Mouse (Mus musculus): ENCODE measurements around the gene 2310011J03Rik. TPM values are rescaled to one million over a fixed set of nuclear protein-coding genes. Genes with fewer than 3 reads are reported as not detected.

Gene 2310011J03Rik
- polyA plus RNA-seq (2015; fragmentation: Illumina TruSeq; extraction: RNeasy Lipid Tissue Mini Kit (QIAGEN cat#74804); ENCODE audit: insufficient read depth, low read depth, low replicate concordance) = 7.9 TPM

DNA sequence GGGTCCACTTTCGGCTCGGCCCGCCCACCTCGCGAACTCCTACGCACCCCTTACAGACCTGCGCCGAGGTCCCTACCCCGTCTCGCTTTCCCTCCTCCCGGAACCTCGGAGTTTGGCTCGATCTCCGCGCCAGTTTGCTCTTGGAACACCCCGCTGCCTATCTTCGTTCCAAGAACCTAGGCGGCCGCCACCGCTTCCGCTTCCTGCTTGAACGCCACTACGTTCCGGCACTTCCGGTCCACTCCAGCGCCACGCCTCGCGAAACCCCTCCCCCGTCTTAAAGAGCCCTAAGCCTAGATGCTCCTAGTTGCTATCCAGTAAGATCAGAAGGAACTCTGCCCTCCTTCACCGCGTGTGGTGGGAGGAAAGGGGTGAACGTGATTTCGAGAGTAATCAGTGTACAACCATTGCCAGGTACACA is at the start of gene 2310011J03Rik:
Gene 2310011J03Rik, minus strand, starts transcription at position 198 of the 421 bp plus-strand sequence.

DNA sequence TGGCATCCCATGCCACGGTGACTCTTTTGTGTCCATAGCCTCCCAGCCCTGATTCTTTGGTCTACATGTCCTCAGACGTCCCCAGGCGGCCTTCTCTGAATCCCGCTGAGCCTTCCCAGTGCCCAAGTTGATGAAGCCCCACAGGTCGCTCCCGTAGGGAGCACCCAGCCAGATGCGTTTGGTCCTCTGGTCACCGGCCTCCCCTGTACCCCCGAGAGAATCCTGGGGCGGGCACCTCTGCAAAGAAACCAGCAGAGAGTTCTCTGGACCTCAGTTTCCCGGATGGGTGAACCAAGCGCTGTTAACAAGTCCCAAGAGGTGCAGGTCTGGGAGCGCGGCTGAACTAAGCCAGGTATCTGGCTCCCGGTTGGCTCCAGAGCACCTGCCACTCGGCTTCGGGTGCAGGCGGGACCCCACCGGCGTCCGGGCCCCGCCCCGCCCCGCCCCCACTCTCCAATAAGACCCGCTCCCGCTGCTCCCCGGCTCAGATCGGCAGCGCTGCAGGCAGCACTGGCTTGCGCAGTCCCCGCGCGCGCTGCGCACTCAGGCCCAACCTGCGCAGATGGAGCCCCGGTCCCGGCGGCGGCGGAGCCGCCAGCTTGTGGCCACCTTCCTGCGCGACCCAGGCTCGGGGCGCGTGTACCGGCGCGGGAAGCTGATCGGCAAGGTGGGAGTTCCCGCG is 35.8 kb upstream of the 2310011J03Rik start, which contains the start of gene Plk5:
Gene Plk5, plus strand, starts transcription at position 459 of the 682 bp plus-strand sequence.

DNA sequence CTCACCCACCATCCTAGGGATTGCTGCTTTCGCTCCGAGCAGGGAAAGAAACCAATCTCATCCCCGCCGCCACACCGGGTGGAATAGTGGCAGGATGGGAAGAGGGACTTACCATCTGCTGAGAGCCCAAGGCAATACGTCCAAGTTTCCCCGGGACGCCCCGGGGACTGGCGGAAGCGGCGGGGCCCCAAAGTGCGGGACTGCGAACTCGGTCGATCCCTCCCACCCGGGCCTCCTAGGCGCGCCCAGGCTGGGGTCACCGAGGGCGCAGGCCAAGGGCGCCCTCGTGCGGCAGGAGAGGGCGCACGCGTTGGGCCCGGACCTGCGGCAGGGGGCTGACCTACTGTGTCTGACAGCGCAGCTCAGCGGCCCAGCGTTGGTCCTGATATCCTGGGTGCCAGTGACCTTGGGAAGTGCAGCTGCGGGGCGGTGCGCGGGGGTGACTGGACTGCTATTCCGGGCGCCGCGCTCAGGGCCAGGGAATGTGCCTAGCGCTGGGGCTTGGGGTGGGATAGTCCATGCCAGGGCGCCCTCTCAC is 28.0 kb upstream of the 2310011J03Rik start, which contains the start of gene Adamtsl5:
Gene Adamtsl5, minus strand, starts transcription at position 169 of the 538 bp plus-strand sequence.

DNA sequence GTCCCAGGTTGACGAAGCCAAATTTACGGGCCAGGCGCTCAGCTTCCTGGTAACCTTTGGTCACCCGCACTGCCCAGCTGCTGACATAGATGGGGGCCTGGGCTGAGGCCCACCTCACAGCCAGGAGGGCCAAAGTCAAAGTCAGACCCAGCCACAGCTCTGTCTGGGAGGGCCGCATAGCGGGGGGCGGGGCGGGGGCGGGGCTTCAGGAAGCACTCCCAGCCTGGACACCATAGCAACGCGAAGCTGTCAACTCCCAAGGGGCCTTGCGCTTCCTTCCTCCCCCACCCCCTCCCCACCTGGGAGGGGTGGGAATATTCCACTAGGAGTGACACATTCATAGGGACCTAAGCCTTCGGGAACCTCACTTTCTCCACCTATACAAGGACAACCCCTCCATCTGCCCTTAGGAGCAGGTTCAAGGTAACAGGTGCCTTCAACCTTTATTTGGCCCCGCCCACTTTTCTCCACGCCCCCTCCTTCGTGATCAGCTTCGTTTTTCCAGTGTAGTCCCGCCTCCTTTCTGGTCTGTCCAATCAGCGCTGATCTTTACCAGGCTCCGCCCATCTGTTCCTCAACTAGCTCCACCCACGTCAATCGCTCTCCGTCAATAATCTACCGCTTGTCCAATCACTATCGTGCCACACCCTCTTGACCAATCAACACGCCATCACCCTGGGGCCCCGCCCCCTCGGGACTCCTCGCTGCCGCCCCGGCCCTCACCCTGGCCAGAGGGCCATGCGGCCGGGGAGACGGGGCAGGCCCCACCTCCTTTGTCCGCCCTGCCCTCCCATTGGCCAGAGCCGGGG is 9.1 kb upstream of the 2310011J03Rik start, which contains the start of the genes Pcsk4 and Reep6:
Gene Pcsk4, minus strand, starts transcription at position 226 of the 809 bp plus-strand sequence.
Gene Reep6, plus strand, starts transcription at position 681 of the 809 bp plus-strand sequence.

DNA sequence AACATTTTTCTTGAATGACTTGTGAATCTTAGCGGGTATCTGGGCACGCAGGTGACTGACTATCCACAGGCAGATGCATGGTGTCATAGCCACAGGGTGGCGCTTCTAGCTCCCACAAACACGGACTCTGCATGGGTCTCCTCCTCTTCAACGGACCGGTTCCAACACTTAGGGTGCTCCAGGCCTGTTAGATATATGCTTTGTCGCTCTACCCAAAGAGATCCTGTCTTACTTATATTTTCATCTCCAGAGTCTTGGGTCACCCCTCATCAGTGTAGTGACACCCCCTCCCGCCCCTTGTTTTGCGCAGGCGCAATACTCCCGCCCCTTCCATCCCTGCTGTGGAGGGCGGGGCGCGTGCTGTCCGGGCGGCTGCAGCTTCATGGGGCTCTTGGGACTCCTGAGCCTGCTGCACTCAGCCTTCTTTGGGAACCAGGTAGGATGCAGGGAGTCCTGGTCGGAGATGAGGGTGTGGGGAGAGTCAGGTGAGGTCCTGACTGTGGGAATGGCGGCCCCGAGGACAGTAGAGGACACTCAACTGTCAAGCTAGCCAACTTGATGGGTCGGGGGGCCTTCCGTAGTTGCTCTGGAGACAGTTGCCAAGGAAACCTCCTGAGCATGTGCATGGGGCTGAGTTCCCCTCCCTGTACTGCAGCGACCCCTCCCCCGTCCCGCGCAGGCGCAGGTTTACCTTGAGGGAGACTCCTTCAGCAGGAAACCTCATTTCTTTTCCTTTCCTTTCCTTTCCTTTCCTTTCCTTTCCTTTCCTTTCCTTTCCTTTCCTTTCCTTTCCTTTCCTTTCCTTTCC is 24.5 kb downstream of the 2310011J03Rik start, which contains the start of gene Apc2:
Gene Apc2, plus strand, starts transcription at position 360 of the 808 bp plus-strand sequence.

DNA sequence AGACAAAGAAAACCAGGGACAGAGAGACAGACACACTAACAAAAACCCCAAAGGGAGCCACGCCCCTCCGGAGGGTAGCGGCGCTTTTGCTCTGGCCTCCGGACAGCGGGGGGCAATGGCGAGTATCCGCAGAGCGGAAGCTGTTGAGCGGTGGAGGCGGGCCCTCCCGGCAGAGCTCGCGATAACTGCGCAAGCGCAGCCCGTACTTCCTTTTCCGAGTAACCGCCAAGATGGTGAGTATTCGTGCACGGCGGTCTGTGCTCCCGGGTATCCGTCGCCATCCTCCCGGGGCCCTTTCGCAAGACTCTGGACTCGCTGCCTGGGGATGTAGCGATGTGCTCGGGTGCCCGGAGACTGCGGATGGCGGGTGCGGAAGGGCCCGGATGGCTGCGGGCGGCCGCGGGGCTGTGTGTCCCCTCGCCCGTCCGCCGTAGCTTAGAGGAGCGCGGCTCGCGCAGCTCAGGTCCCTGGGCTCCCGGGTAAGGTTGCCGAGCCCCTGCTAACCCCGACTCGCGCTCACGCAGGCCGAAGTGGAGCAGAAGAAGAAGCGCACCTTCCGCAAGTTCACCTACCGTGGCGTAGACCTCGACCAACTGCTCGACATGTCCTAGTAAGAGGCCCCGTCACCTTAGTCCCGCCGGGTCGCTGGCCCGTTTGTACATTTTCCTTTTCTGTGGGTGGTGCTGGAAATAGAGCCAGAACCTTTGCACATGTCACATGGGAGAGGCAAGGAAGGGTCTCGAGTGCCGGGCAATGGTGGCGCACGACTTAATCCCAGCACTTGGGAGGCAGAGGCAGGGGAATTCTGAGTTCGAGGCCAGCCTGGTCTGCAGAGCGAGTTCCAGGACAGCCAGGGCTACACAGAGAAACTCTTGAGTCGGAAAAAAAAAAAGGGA is 27.8 kb downstream of the 2310011J03Rik start, which contains the start of gene Rps15:
Gene Rps15, plus strand, starts transcription at position 203 of the 896 bp plus-strand sequence.

Other genes with a start within 250 kb of the 2310011J03Rik start
- 6.5 TPM for gene Sbno2, start 215.0 kb downstream of the 2310011J03Rik start, polyA plus RNA-seq (2015; fragmentation: Illumina TruSeq; extraction: RNeasy Lipid Tissue Mini Kit (QIAGEN cat#74804); ENCODE audit: insufficient read depth, low read depth, low replicate concordance)
- gene Stk11, start 204.7 kb downstream of the 2310011J03Rik start, polyA plus RNA-seq (2015; fragmentation: Illumina TruSeq; extraction: RNeasy Lipid Tissue Mini Kit (QIAGEN cat#74804); ENCODE audit: insufficient read depth, low read depth, low replicate concordance) = 77.4 TPM
- gene Atp5d, start 181.9 kb downstream of the 2310011J03Rik start, polyA plus RNA-seq (2015; fragmentation: Illumina TruSeq; extraction: RNeasy Lipid Tissue Mini Kit (QIAGEN cat#74804); ENCODE audit: insufficient read depth, low read depth, low replicate concordance) = 84.2 TPM
- 5.9 TPM for gene Cbarp, start 179.7 kb downstream of the 2310011J03Rik start, polyA plus RNA-seq (2015; fragmentation: Illumina TruSeq; extraction: RNeasy Lipid Tissue Mini Kit (QIAGEN cat#74804); ENCODE audit: insufficient read depth, low read depth, low replicate concordance)
- gene Midn, start 172.3 kb downstream of the 2310011J03Rik start, polyA plus RNA-seq (2015; fragmentation: Illumina TruSeq; extraction: RNeasy Lipid Tissue Mini Kit (QIAGEN cat#74804); ENCODE audit: insufficient read depth, low read depth, low replicate concordance) = 10.8 TPM
- 33.4 TPM for gene Cirbp, start 154.6 kb downstream of the 2310011J03Rik start, polyA plus RNA-seq (2015; fragmentation: Illumina TruSeq; extraction: RNeasy Lipid Tissue Mini Kit (QIAGEN cat#74804); ENCODE audit: insufficient read depth, low read depth, low replicate concordance)
- gene 1600002K03Rik, start 147.6 kb downstream of the 2310011J03Rik start, polyA plus RNA-seq (2015; fragmentation: Illumina TruSeq; extraction: RNeasy Lipid Tissue Mini Kit (QIAGEN cat#74804); ENCODE audit: insufficient read depth, low read depth, low replicate concordance) = 7.2 TPM
- 0.50 TPM for gene Efna2, start 141.1 kb downstream of the 2310011J03Rik start, polyA plus RNA-seq (2015; fragmentation: Illumina TruSeq; extraction: RNeasy Lipid Tissue Mini Kit (QIAGEN cat#74804); ENCODE audit: insufficient read depth, low read depth, low replicate concordance)
- 16.2 TPM for gene Mum1, start 94.1 kb downstream of the 2310011J03Rik start, polyA plus RNA-seq (2015; fragmentation: Illumina TruSeq; extraction: RNeasy Lipid Tissue Mini Kit (QIAGEN cat#74804); ENCODE audit: insufficient read depth, low read depth, low replicate concordance)
- gene Ndufs7, start 71.4 kb downstream of the 2310011J03Rik start, polyA plus RNA-seq (2015; fragmentation: Illumina TruSeq; extraction: RNeasy Lipid Tissue Mini Kit (QIAGEN cat#74804); ENCODE audit: insufficient read depth, low read depth, low replicate concordance) = 67.2 TPM
- 101 TPM for gene Gamt, start 59.5 kb downstream of the 2310011J03Rik start, polyA plus RNA-seq (2015; fragmentation: Illumina TruSeq; extraction: RNeasy Lipid Tissue Mini Kit (QIAGEN cat#74804); ENCODE audit: insufficient read depth, low read depth, low replicate concordance)
- 25.5 TPM for gene Dazap1, start 59.1 kb downstream of the 2310011J03Rik start, polyA plus RNA-seq (2015; fragmentation: Illumina TruSeq; extraction: RNeasy Lipid Tissue Mini Kit (QIAGEN cat#74804); ENCODE audit: insufficient read depth, low read depth, low replicate concordance)
- 1,054 TPM for gene Rps15, start 28.1 kb downstream of the 2310011J03Rik start, polyA plus RNA-seq (2015; fragmentation: Illumina TruSeq; extraction: RNeasy Lipid Tissue Mini Kit (QIAGEN cat#74804); ENCODE audit: insufficient read depth, low read depth, low replicate concordance)
- gene Apc2, start 24.6 kb downstream of the 2310011J03Rik start, polyA plus RNA-seq (2015; fragmentation: Illumina TruSeq; extraction: RNeasy Lipid Tissue Mini Kit (QIAGEN cat#74804); ENCODE audit: insufficient read depth, low read depth, low replicate concordance) = 0.26 TPM
- 7.0 TPM for gene Pcsk4, start 9.0 kb upstream of the 2310011J03Rik start, polyA plus RNA-seq (2015; fragmentation: Illumina TruSeq; extraction: RNeasy Lipid Tissue Mini Kit (QIAGEN cat#74804); ENCODE audit: insufficient read depth, low read depth, low replicate concordance)
- 6.4 TPM for gene Reep6, start 9.4 kb upstream of the 2310011J03Rik start, polyA plus RNA-seq (2015; fragmentation: Illumina TruSeq; extraction: RNeasy Lipid Tissue Mini Kit (QIAGEN cat#74804); ENCODE audit: insufficient read depth, low read depth, low replicate concordance)
- gene Adamtsl5, start 27.9 kb upstream of the 2310011J03Rik start, polyA plus RNA-seq (2015; fragmentation: Illumina TruSeq; extraction: RNeasy Lipid Tissue Mini Kit (QIAGEN cat#74804); ENCODE audit: insufficient read depth, low read depth, low replicate concordance) = 5.9 TPM
- 0.61 TPM for gene Plk5, start 35.9 kb upstream of the 2310011J03Rik start, polyA plus RNA-seq (2015; fragmentation: Illumina TruSeq; extraction: RNeasy Lipid Tissue Mini Kit (QIAGEN cat#74804); ENCODE audit: insufficient read depth, low read depth, low replicate concordance)
- gene Mex3d, start 67.1 kb upstream of the 2310011J03Rik start, polyA plus RNA-seq (2015; fragmentation: Illumina TruSeq; extraction: RNeasy Lipid Tissue Mini Kit (QIAGEN cat#74804); ENCODE audit: insufficient read depth, low read depth, low replicate concordance) = 1.3 TPM
- gene Mbd3, start 79.0 kb upstream of the 2310011J03Rik start, polyA plus RNA-seq (2015; fragmentation: Illumina TruSeq; extraction: RNeasy Lipid Tissue Mini Kit (QIAGEN cat#74804); ENCODE audit: insufficient read depth, low read depth, low replicate concordance) = 25.4 TPM
- gene Uqcr11, start 86.3 kb upstream of the 2310011J03Rik start, polyA plus RNA-seq (2015; fragmentation: Illumina TruSeq; extraction: RNeasy Lipid Tissue Mini Kit (QIAGEN cat#74804); ENCODE audit: insufficient read depth, low read depth, low replicate concordance) = 156 TPM
- gene Tcf3, start 113.1 kb upstream of the 2310011J03Rik start, polyA plus RNA-seq (2015; fragmentation: Illumina TruSeq; extraction: RNeasy Lipid Tissue Mini Kit (QIAGEN cat#74804); ENCODE audit: insufficient read depth, low read depth, low replicate concordance) = 9.6 TPM
- gene Onecut3, start 174.3 kb upstream of the 2310011J03Rik start, polyA plus RNA-seq (2015; fragmentation: Illumina TruSeq; extraction: RNeasy Lipid Tissue Mini Kit (QIAGEN cat#74804); ENCODE audit: insufficient read depth, low read depth, low replicate concordance) = not detected
- not detected for gene Atp8b3, start 218.6 kb upstream of the 2310011J03Rik start, polyA plus RNA-seq (2015; fragmentation: Illumina TruSeq; extraction: RNeasy Lipid Tissue Mini Kit (QIAGEN cat#74804); ENCODE audit: insufficient read depth, low read depth, low replicate concordance)
- 6.7 TPM for gene Rexo1, start 241.0 kb upstream of the 2310011J03Rik start, polyA plus RNA-seq (2015; fragmentation: Illumina TruSeq; extraction: RNeasy Lipid Tissue Mini Kit (QIAGEN cat#74804); ENCODE audit: insufficient read depth, low read depth, low replicate concordance)